Mouse (Mus musculus): ENCODE data around the gene Gpx5.

- TF ChIP-seq POLR2A (IDR thresholded peaks at IDR 0.05; ENCODE audit: borderline replicate concordance, insufficient read depth, low read length): no peak
- TF ChIP-seq CTCF (IDR thresholded peaks at IDR 0.05; ENCODE audit: borderline replicate concordance, insufficient read depth, low read depth, low read length): no peak
These were observed 32.2 kb downstream of the Gpx5 start for GRCm38 (mm10) chr13:21260289-21260688.
